Mouse (Mus musculus) MEL (cell line): Measurements from ENCODE around the gene Coq10a. TPM values are rescaled to one million over a fixed set of nuclear protein-coding genes. Genes with fewer than 3 reads are reported as not detected.
A peak's percentile ranks its signal among the peaks of the same experiment; 100 is the strongest.

Experiments used
- DNase-seq: peaks from one replicate; pipeline ENCODE4 v3.0.0; 2011; ENCODE audit warnings: low read depth, low spot score
- H3K27ac ChIP-seq: 2 replicates; pipeline ENCODE4 v1.5.1; 2012; ENCODE audit warnings: low read depth, mild to moderate bottlenecking, control low read depth, low read length, moderate library complexity; ENCODE audit not compliant: control insufficient read depth
- H3K27me3 ChIP-seq, 2 experiments: fragments of 150-350 bp in 1 of 2; sonication (generic) in 1 of 2; 2 replicates each; pipeline ENCODE4 v1.6.1; 2012; ENCODE audit warnings: low read length in 2 of 2, mild to moderate bottlenecking in 2 of 2, improper control_type of control experiment in 1 of 2, moderate library complexity in 1 of 2; ENCODE audit not compliant: insufficient read depth in 2 of 2, control insufficient read depth in 1 of 2
- H3K36me3 ChIP-seq, 2 experiments: 2 replicates each; pipeline ENCODE4 v1.6.1; 2012 to 2014; ENCODE audit warnings: low read length in 2 of 2, improper control_type of control experiment in 1 of 2, inconsistent platforms in 1 of 2, mild to moderate bottlenecking in 1 of 2; ENCODE audit not compliant: insufficient read depth in 2 of 2, control insufficient read depth in 1 of 2
- H3K4me1 ChIP-seq, 2 experiments: fragments of 150-350 bp in 1 of 2; sonication (generic) in 1 of 2; 2 replicates each; pipeline ENCODE4 v1.6.1; 2012; ENCODE audit warnings: low read length in 2 of 2, improper control_type of control experiment in 1 of 2, mild to moderate bottlenecking in 1 of 2; ENCODE audit not compliant: insufficient read depth in 2 of 2, control insufficient read depth in 1 of 2
- H3K4me3 ChIP-seq, 2 experiments: fragments of 150-350 bp in 1 of 2; sonication (generic) in 1 of 2; 2 replicates each; pipeline ENCODE4 v1.5.1; 2012; ENCODE audit warnings: low read depth in 2 of 2, low read length in 2 of 2, mild to moderate bottlenecking in 2 of 2, moderate library complexity in 2 of 2, control low read depth in 1 of 2, improper control_type of control experiment in 1 of 2; ENCODE audit not compliant: control insufficient read depth in 1 of 2, insufficient read depth in 1 of 2
- H3K79me2 ChIP-seq: 2 replicates; pipeline ENCODE4 v1.6.1; 2012; ENCODE audit warnings: mild to moderate bottlenecking, low read length, moderate library complexity; ENCODE audit not compliant: control insufficient read depth, poor library complexity, insufficient read depth
- H3K9ac ChIP-seq: 2 replicates; pipeline ENCODE4 v1.6.1; 2012; ENCODE audit warnings: low read depth, mild to moderate bottlenecking, control low read depth, low read length, moderate library complexity; ENCODE audit not compliant: control insufficient read depth, poor library complexity, severe bottlenecking
- H3K9me3 ChIP-seq: fragments of 150-350 bp; sonication (generic); replicated peaks from 2 replicates; pipeline ENCODE4 v1.6.1; 2012; ENCODE audit warnings: mild to moderate bottlenecking, low read length, improper control_type of control experiment, moderate library complexity; ENCODE audit not compliant: insufficient read depth
- BHLHE40 ChIP-seq: IDR thresholded peaks from 2 replicates; pipeline ENCODE4 v1.6.1; 2012; ENCODE audit warnings: low read depth, mild to moderate bottlenecking, inconsistent platforms, low read length, improper control_type of control experiment, borderline replicate concordance
- CHD1 ChIP-seq: IDR thresholded peaks from 2 replicates; pipeline ENCODE4 v1.6.1; 2012; ENCODE audit warnings: low read depth, mild to moderate bottlenecking, inconsistent platforms, low read length, improper control_type of control experiment
- CHD2 ChIP-seq: IDR thresholded peaks from 2 replicates; pipeline ENCODE4 v1.6.1; 2011; ENCODE audit warnings: low read length, improper control_type of control experiment
- CTCF ChIP-seq, 3 experiments: IDR thresholded peaks in 2 of 3; conservative IDR thresholded peaks in 1 of 3; 2 replicates each; pipeline ENCODE4 v1.5.1; 2011 to 2012; ENCODE audit warnings: low read length in 3 of 3, low read depth in 2 of 3, mild to moderate bottlenecking in 2 of 3, improper control_type of control experiment in 1 of 3, inconsistent platforms in 1 of 3, mixed read lengths in 1 of 3, moderate library complexity in 1 of 3; ENCODE audit not compliant: control insufficient read depth in 1 of 3, insufficient read depth in 1 of 3, poor library complexity in 1 of 3, severe bottlenecking in 1 of 3
- EP300 ChIP-seq, 2 experiments: IDR thresholded peaks; 2 replicates each; pipeline ENCODE4 v1.6.1; 2011; ENCODE audit warnings: improper control_type of control experiment in 2 of 2, low read length in 2 of 2, low read depth in 1 of 2, mild to moderate bottlenecking in 1 of 2
- ETS1 ChIP-seq: IDR thresholded peaks from 2 replicates; pipeline ENCODE4 v1.6.1; 2012; ENCODE audit warnings: low read depth, mild to moderate bottlenecking, inconsistent platforms, low read length, improper control_type of control experiment, moderate library complexity
- MAFK ChIP-seq: IDR thresholded peaks from 2 replicates; pipeline ENCODE4 v1.6.1; 2011; ENCODE audit warnings: low read depth, mild to moderate bottlenecking, low read length, improper control_type of control experiment, borderline replicate concordance
- MAZ ChIP-seq: IDR thresholded peaks from 2 replicates; pipeline ENCODE4 v1.6.1; 2012; ENCODE audit warnings: low read depth, mild to moderate bottlenecking, inconsistent platforms, low read length, improper control_type of control experiment
- MYC ChIP-seq: IDR thresholded peaks from 2 replicates; pipeline ENCODE4 v1.6.1; 2011; ENCODE audit warnings: low read depth, mild to moderate bottlenecking, low read length, improper control_type of control experiment, moderate library complexity
- RCOR1 ChIP-seq: IDR thresholded peaks from 2 replicates; pipeline ENCODE4 v1.6.1; 2012; ENCODE audit warnings: low read depth, mild to moderate bottlenecking, inconsistent platforms, low read length, improper control_type of control experiment
- TAL1 ChIP-seq: IDR thresholded peaks from 2 replicates; pipeline ENCODE4 v1.6.1; 2012; ENCODE audit warnings: mild to moderate bottlenecking, inconsistent platforms, low read length, moderate library complexity, mixed read lengths
- UBTF ChIP-seq: IDR thresholded peaks from 2 replicates; pipeline ENCODE4 v1.6.1; 2012; ENCODE audit warnings: low read depth, mild to moderate bottlenecking, inconsistent platforms, low read length, improper control_type of control experiment, moderate library complexity, borderline replicate concordance; ENCODE audit not compliant: insufficient read depth
- USF1 ChIP-seq: IDR thresholded peaks from 2 replicates; pipeline ENCODE4 v1.6.1; 2014; ENCODE audit warnings: low read depth, mild to moderate bottlenecking, inconsistent platforms, low read length, improper control_type of control experiment, moderate library complexity
- ZC3H11A ChIP-seq: IDR thresholded peaks from 2 replicates; pipeline ENCODE4 v1.6.1; 2012; ENCODE audit warnings: low read depth, mild to moderate bottlenecking, inconsistent platforms, low read length, improper control_type of control experiment
- ZMIZ1 ChIP-seq: IDR thresholded peaks from 2 replicates; pipeline ENCODE4 v1.6.1; 2012; ENCODE audit warnings: low read depth, mild to moderate bottlenecking, inconsistent platforms, low read length, improper control_type of control experiment, moderate library complexity
- polyA plus RNA-seq, 2 experiments: library from polyadenylated mRNA; stranded (reverse) in 1 of 2; unstranded in 1 of 2; fragments of >175 nt in 1 of 2; fragments of >200 nt in 1 of 2; gene quantifications; 2 replicates each; pipeline versions ENCODE4 v1.2.1 to v1.2.4; 2012; ENCODE audit warnings: low replicate concordance in 2 of 2, low read depth in 1 of 2; ENCODE audit not compliant: insufficient read length in 2 of 2, insufficient read depth in 1 of 2, missing spikeins in 1 of 2
- total RNA-seq: library from RNA; depleted of rRNA; stranded (reverse); fragments of 300-350 nt; gene quantifications from 2 replicates; pipeline ENCODE4 v1.2.3, GENCODE M21; 2012

Coq10a gene
- total and polyA plus RNA-seq, 3 experiments: 7.7 to 14.1 TPM; not detected in 1

DNA sequence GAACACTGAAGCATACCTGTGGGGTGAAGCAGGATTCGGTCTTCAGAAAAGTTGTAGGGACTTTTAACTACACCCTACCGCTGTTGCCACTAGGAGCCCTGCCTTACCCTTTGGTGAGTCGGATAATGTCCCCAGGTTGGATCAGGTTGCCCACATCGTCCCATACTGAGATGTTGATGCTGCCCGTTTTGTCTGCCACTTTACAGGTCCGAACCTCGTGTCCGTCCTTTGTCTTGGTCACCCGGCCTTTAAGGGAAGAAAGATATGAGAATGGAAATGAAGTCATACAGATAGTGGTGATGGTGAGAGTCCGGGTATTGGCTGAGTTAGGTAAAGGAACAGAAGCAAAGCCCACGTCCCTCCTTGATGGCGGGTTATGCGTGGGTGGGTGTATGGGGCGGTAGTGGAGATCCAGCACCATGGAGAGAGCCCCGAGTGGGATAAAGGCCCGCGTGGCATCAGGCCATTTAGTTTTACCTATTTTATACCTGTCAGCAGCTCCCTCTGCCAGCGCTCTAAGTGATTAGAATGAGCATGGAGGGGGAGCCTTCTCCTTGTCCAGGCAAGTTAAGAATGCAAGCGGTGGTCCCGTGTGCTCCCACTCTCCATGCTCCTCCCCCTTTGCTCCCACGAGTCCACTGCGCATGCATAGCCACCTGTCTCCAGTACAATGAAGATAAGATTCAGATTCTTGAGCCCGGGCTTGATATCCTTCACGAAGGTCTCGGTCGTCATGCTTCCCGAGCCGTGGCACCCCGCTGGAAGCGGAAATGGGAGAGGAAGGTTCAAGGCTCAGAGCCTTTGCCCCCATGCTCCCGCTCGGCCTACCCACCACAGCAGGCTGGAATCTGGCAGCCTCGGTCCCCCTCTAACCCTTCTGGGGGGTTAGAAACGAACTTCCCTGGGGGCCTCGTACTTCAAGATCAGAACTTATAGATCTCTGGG lies 40.1 kb upstream of the Coq10a start (continued):
- TF ChIP-seq MYC (no peak), TAL1 (no peak), ZC3H11A (no peak), ZMIZ1 (no peak), RCOR1 (no peak), CHD1 (0 out of 2 replicates have a peak, but pooled peaks have one; percentile 51), USF1 (no peak), CTCF (IDR thresholded peaks at IDR 0.05 in 2 of 3, conservative IDR thresholded peaks at IDR 0.05 in 1 of 3; ENCODE audit: control insufficient read depth in 1 of 3, insufficient read depth in 1 of 3, low read depth in 2 of 3, low read length in 3 of 3, poor library complexity in 1 of 3, severe bottlenecking in 1 of 3) (no peak), BHLHE40 (no peak), CHD2 (no peak)

DNA sequence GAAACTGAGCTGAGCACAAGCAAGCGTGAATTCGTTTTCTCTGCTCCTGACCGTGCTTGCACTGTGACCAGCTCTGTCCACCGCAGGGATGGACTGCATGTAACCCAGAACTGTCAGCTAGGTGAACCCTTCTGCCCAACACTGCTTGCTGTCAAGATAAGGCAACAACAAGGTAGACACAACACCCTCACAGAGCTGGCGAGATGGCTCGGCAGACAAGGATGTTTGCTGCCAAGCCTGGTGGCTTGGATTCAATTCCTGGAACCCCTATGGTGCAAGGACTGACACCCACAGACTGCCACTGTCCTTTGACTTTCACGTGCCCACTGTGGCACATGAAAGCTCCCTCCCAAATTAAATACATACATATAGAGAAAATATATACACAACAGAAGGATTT lies 35.1 kb upstream of the Coq10a start:
- Histone ChIP-seq H3K36me3 (peaks cover 0 to 3% of the 10 kb centered on the region in 2 experiments; a peak in 2 of 4 replicates), H3K4me3 (no peak overlapping the region), H3K4me1 (peaks cover 0 to 7% of the 10 kb centered on the region in 2 experiments; a peak in 1 of 4 replicates), H3K9me3 (no peaks in the 10 kb centered on the region), H3K79me2 (peaks cover 3% of the 10 kb centered on the region; the same call in 1 of the 2 replicates), H3K9ac (no peak overlapping the region), H3K27ac (no peak overlapping the region), H3K27me3 (no peaks in the 10 kb centered on the region)
- TF ChIP-seq MAZ: no peak
- no peak for TF ChIP-seq UBTF
- DNase-seq: no peak

DNA sequence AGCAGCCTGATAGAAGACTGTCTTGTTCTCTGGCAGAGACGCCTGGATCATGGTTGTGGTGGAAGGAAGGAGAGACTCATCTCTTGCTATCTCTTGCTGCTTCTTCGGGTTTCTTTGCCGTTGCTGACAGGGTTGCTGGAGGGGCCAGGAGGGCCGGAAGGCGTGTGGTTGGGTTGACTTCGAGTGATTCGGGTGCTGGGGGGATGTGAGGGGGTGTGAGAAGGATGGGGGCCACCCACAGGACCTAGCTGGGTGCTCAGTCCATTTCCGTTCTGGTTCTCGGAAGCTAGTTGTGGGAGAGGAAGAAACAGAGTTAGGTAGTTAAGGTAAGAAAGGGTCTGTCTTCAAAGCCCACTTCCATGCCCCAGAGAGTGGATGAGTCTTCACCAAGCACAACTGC lies 32.8 kb upstream of the Coq10a start:
- no peaks in the 10 kb centered on the region for H3K36me3 ChIP-seq

More for the DNA sequence above, 32.8 kb upstream of the Coq10a start:
- Histone ChIP-seq H3K4me1 (no peaks in the 10 kb centered on the region), H3K27ac (no peak overlapping the region), H3K79me2 (no peaks in the 10 kb centered on the region), H3K4me3 (no peak overlapping the region)
- TF ChIP-seq EP300 (IDR thresholded peaks at IDR 0.05; ENCODE audit: low read depth in 1 of 2, low read length in 2 of 2) (no peak), ETS1 (no peak), MAFK (no peak)
- TF ChIP-seq, all 39 proteins: peak for 0
- DNase-seq: no peak
- Histone ChIP-seq H3K27me3 (no peaks in the 10 kb centered on the region), H3K9me3 (no peaks in the 10 kb centered on the region), H3K9ac (no peak overlapping the region)
